Mouse (Mus musculus) hindbrain, postnatal 0 days (tissue): Measurements from ENCODE around the gene Paqr4. TPM values are rescaled to one million over a fixed set of nuclear protein-coding genes. Genes with fewer than 3 reads are reported as not detected.

ENCODE experiments used
- ATAC-seq: fragments of 200-750 bp; cut with Nextera tagmentation; 2 replicates; pipeline ENCODE4 v1.8.0; 2017; ENCODE audit warnings: mild to moderate bottlenecking, moderate TSS enrichment, moderate library complexity
- DNase-seq: peaks from one replicate; pipeline ENCODE4 v3.0.0-alpha.2; 2015; ENCODE audit warnings: low spot score
- H3K27ac ChIP-seq: fragments of 300-500 bp; sonication (generic); 2 replicates; pipeline ENCODE4 v1.5.1; 2014; ENCODE audit warnings: mild to moderate bottlenecking
- H3K27me3 ChIP-seq: fragments of 300-500 bp; sonication (generic); 2 replicates; pipeline ENCODE4 v1.6.1; 2014; ENCODE audit warnings: low read length, mixed read lengths; ENCODE audit not compliant: insufficient read depth
- H3K36me3 ChIP-seq: fragments of 300-500 bp; sonication (generic); 2 replicates; pipeline ENCODE4 v1.6.1; 2014; ENCODE audit warnings: low read length, mixed read lengths; ENCODE audit not compliant: insufficient read depth
- H3K4me1 ChIP-seq: fragments of 300-500 bp; sonication (generic); 2 replicates; pipeline ENCODE4 v1.6.1; 2014; ENCODE audit warnings: antibody characterized with exemption, low read length, mixed read lengths; ENCODE audit not compliant: insufficient read depth
- H3K4me2 ChIP-seq: fragments of 300-500 bp; sonication (generic); 2 replicates; pipeline ENCODE4 v1.6.1; 2014; ENCODE audit warnings: low read depth, mild to moderate bottlenecking, low read length, moderate library complexity, mixed read lengths
- H3K4me3 ChIP-seq: fragments of 300-500 bp; sonication (generic); 2 replicates; pipeline ENCODE4 v1.5.1; 2014; ENCODE audit warnings: low read length
- H3K9ac ChIP-seq: fragments of 300-500 bp; sonication (generic); replicated peaks from 2 replicates; pipeline ENCODE4 v1.6.1; 2014; ENCODE audit warnings: mild to moderate bottlenecking, low read length, moderate library complexity, mixed read lengths
- H3K9me3 ChIP-seq: fragments of 300-500 bp; sonication (generic); 2 replicates; pipeline ENCODE4 v1.6.1; 2016; ENCODE audit warnings: low read length, mixed read lengths
- CTCF ChIP-seq: IDR thresholded peaks from 2 replicates; pipeline ENCODE4 v1.5.1; 2016; ENCODE audit warnings: antibody characterized with exemption, control low read depth, low read depth
- WGBS: fragments of 180-500 bp; shearing (Covaris S2); extraction: QIAGEN DNeasy Blood & Tissue Kit; methylation state at CpG from one replicate; pipeline ENCODE4 v1.1.7; 2014; 5-methylcytosine and 5-hydroxymethylcytosine counted together
- polyA plus RNA-seq: library from polyadenylated mRNA; unstranded; fragments of >200 nt; fragmentation: Nextera tagmentation; extraction: Ambion mirVana; gene quantifications from 2 replicates; pipeline ENCODE4 v1.2.1, GENCODE M21; 2015
- total RNA-seq: library from RNA; depleted of rRNA; stranded (reverse); fragments of >200 nt; gene quantifications from 2 replicates; pipeline ENCODE4 v1.2.3, GENCODE M21; 2014

Gene Paqr4
- total and polyA plus RNA-seq, 2 experiments from 2014 or later = 72.1 to 120 TPM

DNA sequence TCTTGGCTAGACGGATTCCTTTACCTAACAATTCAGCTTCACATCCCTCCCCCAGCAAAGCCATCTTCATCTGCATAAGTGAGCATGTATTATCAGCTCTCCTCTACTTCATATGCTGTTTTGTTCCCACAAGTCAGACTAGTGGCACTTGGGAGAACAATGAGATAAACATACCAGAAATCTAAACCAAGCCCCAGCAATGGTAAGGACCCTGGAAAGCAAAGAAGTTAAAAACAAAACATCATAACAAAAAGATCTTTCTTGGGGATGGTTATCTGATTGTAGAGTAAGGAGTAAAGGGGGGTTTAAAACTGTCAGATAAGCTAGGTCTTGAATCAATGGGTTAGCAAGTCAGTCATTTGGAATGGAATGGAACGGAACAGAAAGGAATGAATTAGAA, 29.8 kb upstream of the Paqr4 start:
- H3K4me1 ChIP-seq = 0 out of 2 replicates have a peak, but pooled peaks cover 3% of the 10 kb centered on the region
- H3K27ac ChIP-seq = peak overlapping the region; percentile 91
- DNase-seq = no peak
- no peak for TF ChIP-seq CTCF
- H3K9ac ChIP-seq = peak overlapping the region; percentile 85
- no peaks in the 10 kb centered on the region for H3K9me3 ChIP-seq
- H3K4me3 ChIP-seq = peak overlapping the region; percentile 77
- peak overlapping the region; percentile 70 for H3K4me2 ChIP-seq
- H3K36me3 ChIP-seq = no peaks in the 10 kb centered on the region
- no peak for ATAC-seq
- no peaks in the 10 kb centered on the region for H3K27me3 ChIP-seq
- WGBS = 8% methylated on average over 2 of the region's 2 CpGs

DNA sequence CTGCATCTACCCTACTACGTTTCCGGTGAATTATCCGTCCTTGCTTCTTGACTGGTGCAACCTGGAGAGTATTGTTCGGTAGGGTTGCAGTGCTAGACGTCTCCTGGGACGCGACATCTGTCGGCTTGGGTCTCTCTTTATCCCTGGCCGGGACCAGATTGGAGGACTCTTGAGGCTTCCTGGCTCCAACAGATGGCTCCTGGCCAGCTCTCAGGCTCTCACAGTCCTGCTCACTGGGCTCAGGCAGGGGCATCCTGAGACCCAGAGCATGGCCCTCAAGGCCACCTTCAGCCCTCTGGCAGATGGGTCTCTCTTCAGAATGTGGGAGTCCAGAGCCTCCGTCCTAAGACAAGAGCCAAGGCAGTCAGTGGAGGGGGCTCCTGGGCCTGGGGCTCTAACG, 22.3 kb upstream of the Paqr4 start:
- H3K4me1 ChIP-seq = no peaks in the 10 kb centered on the region
- DNase-seq (peak; percentile 10), ATAC-seq (no peak; the same call in 1 of the 2 replicates)
- no peak overlapping the region for H3K4me3 ChIP-seq
- peaks cover 8% of the 10 kb centered on the region; the same call in 1 of the 2 replicates for H3K36me3 ChIP-seq
- no peaks in the 10 kb centered on the region for H3K27me3 ChIP-seq
- H3K9ac ChIP-seq = no peak overlapping the region
- no peak overlapping the region for H3K4me2 ChIP-seq
- H3K9me3 ChIP-seq = no peaks in the 10 kb centered on the region
- H3K27ac ChIP-seq = no peak overlapping the region
- no peak for TF ChIP-seq CTCF
- WGBS = 69% methylated on average over 11 of the region's 11 CpGs

DNA sequence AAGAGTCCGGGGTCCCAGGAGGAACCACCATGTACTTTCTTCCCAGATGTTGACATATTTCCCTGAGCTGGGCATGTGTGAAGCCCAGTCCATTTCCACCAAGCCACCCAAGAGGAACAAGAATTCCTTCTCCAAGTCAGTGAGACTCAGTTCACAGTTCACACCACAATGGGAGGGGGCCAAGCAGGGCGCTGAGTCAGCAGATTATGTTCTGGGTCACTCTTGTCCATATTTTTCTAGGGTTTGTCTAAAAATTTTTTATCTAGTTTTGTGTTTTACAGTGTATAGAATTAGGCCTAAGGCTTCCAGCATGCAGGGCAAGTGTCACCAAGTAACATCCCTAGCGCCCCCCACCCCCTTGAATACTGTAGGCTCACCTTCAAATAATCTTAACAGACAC, 20.5 kb upstream of the Paqr4 start:
- no peaks in the 10 kb centered on the region for H3K9me3 ChIP-seq
- H3K4me3 ChIP-seq = no peak overlapping the region
- no peak overlapping the region for H3K4me2 ChIP-seq
- H3K36me3 ChIP-seq = peaks cover 22% of the 10 kb centered on the region; the same call in 1 of the 2 replicates
- TF ChIP-seq CTCF = no peak
- H3K4me1 ChIP-seq = no peaks in the 10 kb centered on the region
- no peak overlapping the region for H3K9ac ChIP-seq
- DNase-seq = no peak
- WGBS = 99% methylated on average over 3 of the region's 3 CpGs
- H3K27ac ChIP-seq = no peak overlapping the region
- ATAC-seq = no peak
- H3K27me3 ChIP-seq = no peaks in the 10 kb centered on the region

DNA sequence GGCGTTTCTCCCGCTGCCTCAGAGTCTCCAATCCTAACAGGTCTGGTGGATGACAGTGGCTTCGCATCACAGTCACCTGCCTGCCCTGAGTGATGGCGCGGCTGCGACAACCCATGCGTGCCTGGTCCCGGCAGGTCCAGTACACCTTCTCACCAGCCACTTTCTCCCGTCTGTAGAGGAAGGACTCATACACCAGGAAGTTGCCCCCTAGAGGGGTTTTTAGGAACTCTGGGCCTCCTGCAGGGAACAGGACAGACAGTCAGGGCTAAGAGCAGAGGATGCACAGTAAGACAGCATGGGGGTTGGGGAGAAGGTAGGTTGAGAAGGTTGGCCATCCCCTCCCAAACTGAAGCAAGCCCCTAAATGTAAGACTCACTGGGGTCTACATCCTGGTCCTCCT, 19.6 kb upstream of the Paqr4 start:
- WGBS = 96% methylated on average over 9 of the region's 9 CpGs
- Histone ChIP-seq H3K27ac (no peak overlapping the region), H3K4me2 (no peak overlapping the region), H3K4me3 (no peak overlapping the region), H3K9me3 (no peaks in the 10 kb centered on the region), H3K9ac (no peak overlapping the region), H3K27me3 (no peaks in the 10 kb centered on the region), H3K36me3 (peaks cover 30% of the 10 kb centered on the region; the same call in 1 of the 2 replicates), H3K4me1 (no peaks in the 10 kb centered on the region)
- TF ChIP-seq CTCF = no peak
- ATAC-seq = no peak
- DNase-seq = no peak

DNA sequence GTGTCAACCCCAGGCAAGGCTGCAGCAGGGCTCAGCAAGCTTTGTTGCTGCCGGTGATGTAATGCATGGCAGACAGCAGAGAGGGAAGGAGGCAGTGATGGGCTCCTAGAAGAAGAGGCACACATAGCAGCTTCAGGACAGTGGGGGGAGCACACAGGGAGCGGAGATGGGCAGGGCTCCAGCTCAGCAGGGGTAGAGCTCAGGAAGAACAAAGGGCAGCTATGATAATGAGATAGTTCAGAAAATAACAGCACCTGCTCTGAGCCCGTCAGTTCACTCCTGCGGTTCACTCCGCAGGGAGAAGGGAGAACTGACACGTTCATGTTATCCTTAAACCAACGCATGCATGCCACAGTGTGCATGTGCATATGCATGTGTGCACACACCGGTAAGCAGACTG, 18.1 kb upstream of the Paqr4 start:
- no peak for ATAC-seq
- H3K9ac ChIP-seq = no peak overlapping the region
- no peak overlapping the region for H3K27ac ChIP-seq
- no peak overlapping the region for H3K4me3 ChIP-seq
- TF ChIP-seq CTCF = no peak
- no peaks in the 10 kb centered on the region for H3K27me3 ChIP-seq
- H3K36me3 ChIP-seq = peaks cover 36% of the 10 kb centered on the region; the same call in 1 of the 2 replicates
- DNase-seq = no peak
- no peaks in the 10 kb centered on the region for H3K4me1 ChIP-seq
- 49% methylated on average over 8 of the region's 8 CpGs for WGBS
- no peak overlapping the region for H3K4me2 ChIP-seq
- no peaks in the 10 kb centered on the region for H3K9me3 ChIP-seq

DNA sequence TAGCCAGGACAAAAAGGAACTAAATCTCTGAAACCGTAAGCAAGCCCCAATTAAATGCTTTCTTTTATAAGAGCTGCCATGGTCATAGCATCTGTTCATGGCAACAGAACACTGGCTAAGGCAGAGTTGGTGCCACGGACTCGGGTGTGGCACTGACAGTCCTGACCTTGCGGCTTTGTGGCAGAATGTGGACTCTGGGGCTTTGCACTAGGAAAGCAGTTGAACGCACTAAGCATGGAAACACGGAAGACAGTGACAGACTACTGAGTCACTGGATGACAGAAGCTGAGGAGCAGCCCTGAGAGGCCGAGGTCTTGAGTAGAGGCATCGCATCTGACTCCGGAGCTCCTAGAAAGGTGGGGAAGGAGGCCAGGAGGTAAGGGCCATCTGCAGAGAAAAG, 16.9 kb upstream of the Paqr4 start:
- no peak overlapping the region for H3K9ac ChIP-seq
- no peak for TF ChIP-seq CTCF
- H3K27ac ChIP-seq = no peak overlapping the region
- no peaks in the 10 kb centered on the region for H3K9me3 ChIP-seq
- no peak for ATAC-seq
- no peaks in the 10 kb centered on the region for H3K4me1 ChIP-seq
- no peak overlapping the region for H3K4me2 ChIP-seq
- peaks cover 46% of the 10 kb centered on the region for H3K36me3 ChIP-seq
- no peak overlapping the region for H3K4me3 ChIP-seq
- no peaks in the 10 kb centered on the region for H3K27me3 ChIP-seq
- 97% methylated on average over 9 of the region's 9 CpGs for WGBS
- no peak for DNase-seq

DNA sequence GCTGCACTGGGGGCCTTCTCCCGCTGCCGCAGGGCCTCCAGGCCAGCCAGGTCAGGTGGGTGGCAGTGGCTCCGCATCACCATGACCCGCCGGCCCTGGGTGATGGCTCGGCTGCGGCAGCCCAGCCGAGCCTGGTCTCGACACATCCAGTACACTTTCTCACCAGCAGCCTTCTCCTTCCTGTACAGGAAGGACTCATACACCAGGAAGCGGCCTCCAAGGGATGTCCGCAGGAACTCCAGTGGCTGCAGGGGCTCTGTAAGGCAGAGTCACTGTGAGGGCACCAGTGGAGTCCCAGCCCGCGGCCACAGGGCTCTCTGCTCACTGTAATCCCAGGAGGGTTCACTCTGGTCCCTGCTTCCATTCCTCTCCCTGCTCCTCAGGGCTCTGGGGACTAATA, 15.0 kb upstream of the Paqr4 start:
- no peak for TF ChIP-seq CTCF
- no peak overlapping the region for H3K4me2 ChIP-seq

More for the DNA sequence above, 15.0 kb upstream of the Paqr4 start:
- Histone ChIP-seq H3K9me3 (no peaks in the 10 kb centered on the region), H3K4me3 (no peak overlapping the region), H3K27ac (no peak overlapping the region), H3K36me3 (peaks cover 57% of the 10 kb centered on the region), H3K27me3 (no peaks in the 10 kb centered on the region), H3K4me1 (no peaks in the 10 kb centered on the region), H3K9ac (no peak overlapping the region)
- 80% methylated on average over 13 of the region's 13 CpGs for WGBS
- no peak for DNase-seq
- no peak for ATAC-seq
